Comparison of ENCODE assay signal across 27 mouse cellular contexts in genomic region chr14:34225986-34226385, GRCm38 (mm10). TPM values are rescaled to one million over a fixed set of nuclear protein-coding genes. Genes with fewer than 3 reads are reported as not detected.
DNase-seq lines count a peak whose midpoint lies in the region; ATAC-seq lines count a peak whose summit lies in the region.
"Had no signal": no experiment of that assay in that cellular context is flagged by ENCODE, and none has a peak within 500 bp of the region (broad histone marks: within the 10 kb centered on the region; RNA-seq: fewer than 3 reads in every experiment).

No protein-coding gene starts in this region.

- peaks cover 18% of the 10 kb centered on the region for H3K4me1 ChIP-seq in heart, embryonic 12.5 days (replicated peaks)
- H3K4me1 ChIP-seq in midbrain, embryonic 11.5 days (ENCODE audit: control insufficient read depth, insufficient read depth, low read length): no peaks in the 10 kb centered on the region
- H3K4me1 ChIP-seq in midbrain, embryonic 10.5 days: no peaks in the 10 kb centered on the region
- H3K4me1 ChIP-seq: embryonic facial prominence, embryonic 15.5 days; forebrain, embryonic 12.5 days had no signal

- no peak overlapping the region for H3K4me2 ChIP-seq in heart, embryonic 12.5 days
- no peak overlapping the region for H3K4me2 ChIP-seq in midbrain, embryonic 11.5 days
- H3K4me2 ChIP-seq: embryonic facial prominence, embryonic 13.5 days; embryonic facial prominence, embryonic 15.5 days; forebrain, embryonic 12.5 days had no signal

- H3K9me3 ChIP-seq in heart, embryonic 12.5 days (replicated peaks): no peaks in the 10 kb centered on the region
- no peaks in the 10 kb centered on the region for H3K9me3 ChIP-seq in midbrain, embryonic 11.5 days (ENCODE audit: control insufficient read depth, low read length)
- H3K9me3 ChIP-seq in midbrain, embryonic 10.5 days (replicated peaks): no peaks in the 10 kb centered on the region
- H3K9me3 ChIP-seq: embryonic facial prominence, embryonic 13.5 days; embryonic facial prominence, embryonic 15.5 days; forebrain, embryonic 10.5 days; forebrain, embryonic 12.5 days; G1E had no signal

- WGBS in heart, embryonic 12.5 days: 82% methylated on average over 9 of the region's 9 CpGs
- 89% methylated on average over 9 of the region's 9 CpGs for WGBS in midbrain, embryonic 11.5 days
- WGBS in midbrain, embryonic 10.5 days: 83% methylated on average over 9 of the region's 9 CpGs

- no peak overlapping the region for H3K9ac ChIP-seq in heart, embryonic 12.5 days
- H3K9ac ChIP-seq in midbrain, embryonic 11.5 days (ENCODE audit: low read length): no peak overlapping the region
- H3K9ac ChIP-seq: embryonic facial prominence, embryonic 13.5 days; embryonic facial prominence, embryonic 15.5 days; forebrain, embryonic 12.5 days had no signal

- ATAC-seq in heart, embryonic 12.5 days (ENCODE audit: insufficient number of reproducible peaks, low FRiP score): no peak
- ATAC-seq in midbrain, embryonic 11.5 days (ENCODE audit: low FRiP score): no peak
- ATAC-seq: activated CD4-positive, CD25-positive, alpha-beta regulatory T cell, adult 4 months; CD4-positive, CD25-positive, alpha-beta regulatory T cell, adult 4 months; forebrain, embryonic 14.5 days; forebrain, embryonic 16.5 days; Patski had no signal

- peak; percentile 84 for DNase-seq in heart, adult 11 months
- peak; percentile 19 for DNase-seq in midbrain, embryonic 11.5 days (ENCODE audit: low spot score, missing footprints)
- no peak for DNase-seq in midbrain, embryonic 10.5 days (ENCODE audit: low spot score)
- no peak for DNase-seq in adrenal gland, adult 18-20 months (ENCODE audit: low spot score in 2 of 2)
- DNase-seq: adrenal gland, adult 2 months; adrenal gland, postnatal 25 days; B cell, adult 2 months; cerebellum, adult 11 months; cerebellum, adult 18-20 months; cerebellum, adult 8-10 months; cerebellum, postnatal 36 days; embryo, embryonic 11 days had no signal

- H3K27ac ChIP-seq in heart, embryonic 12.5 days (ENCODE audit: poor library complexity, severe bottlenecking): no peak overlapping the region
- H3K27ac ChIP-seq in midbrain, embryonic 11.5 days (ENCODE audit: low read depth, low read length): no peak overlapping the region
- no peak overlapping the region for H3K27ac ChIP-seq in midbrain, embryonic 10.5 days (replicated peaks)
- H3K27ac ChIP-seq: embryonic facial prominence, embryonic 13.5 days; embryonic facial prominence, embryonic 15.5 days; forebrain, embryonic 10.5 days; forebrain, embryonic 12.5 days had no signal

- peaks cover 20% of the 10 kb centered on the region for H3K27me3 ChIP-seq in heart, embryonic 12.5 days (replicated peaks)
- H3K27me3 ChIP-seq in midbrain, embryonic 11.5 days (ENCODE audit: control insufficient read depth, insufficient read depth, low read length): peaks cover 2% of the 10 kb centered on the region
- H3K27me3 ChIP-seq in midbrain, embryonic 10.5 days (ENCODE audit: low read depth, poor library complexity, severe bottlenecking): peaks cover 10% of the 10 kb centered on the region
- H3K27me3 ChIP-seq: CH12.LX, Patski had no signal

- no peak overlapping the region for H3K4me3 ChIP-seq in heart, embryonic 12.5 days
- no peak overlapping the region for H3K4me3 ChIP-seq in midbrain, embryonic 11.5 days (ENCODE audit: low read depth, low read length)
- no peak overlapping the region for H3K4me3 ChIP-seq in midbrain, embryonic 10.5 days
- H3K4me3 ChIP-seq: embryonic facial prominence, embryonic 13.5 days; embryonic facial prominence, embryonic 15.5 days; erythroblast, embryonic 14.5 days; forebrain, embryonic 10.5 days; forebrain, embryonic 12.5 days had no signal

- H3K36me3 ChIP-seq in heart, embryonic 12.5 days: no peaks in the 10 kb centered on the region
- H3K36me3 ChIP-seq in midbrain, embryonic 11.5 days (ENCODE audit: control insufficient read depth, insufficient read depth, low read length): no peaks in the 10 kb centered on the region
- H3K36me3 ChIP-seq in midbrain, embryonic 10.5 days: no peaks in the 10 kb centered on the region
- H3K36me3 ChIP-seq: embryonic facial prominence, embryonic 13.5 days; embryonic facial prominence, embryonic 15.5 days; forebrain, embryonic 10.5 days; forebrain, embryonic 12.5 days; G1E had no signal

RNA-seq across cellular contexts. Expression of gene Syt15, which starts 6.6 kb away (rescaled TPM):
- 0.26 and 0.72 TPM in 2 replicates for polyA plus RNA-seq in heart, embryonic 12.5 days (2016; fragmentation: Nextera tagmentation; extraction: Ambion mirVana)
- 0.10 and 0.11 TPM in 2 replicates for polyA plus RNA-seq in midbrain, embryonic 11.5 days (2014; fragmentation: Nextera tagmentation; extraction: Ambion mirVana)
- 0.11 and 0.37 TPM in 2 replicates for polyA plus RNA-seq in midbrain, embryonic 10.5 days (2016; fragmentation: Nextera tagmentation; extraction: Ambion mirVana)
- total RNA-seq in adrenal gland, adult 18-20 months (2021): under 1 TPM; 0.16 to 0.27 TPM
- total RNA-seq: CH12.LX; common myeloid progenitor, adult 5-6 weeks had no signal
- polyA plus RNA-seq: embryonic facial prominence, embryonic 11.5 days; erythroblast, embryonic 14.5 days; G1E had no signal

RNA-seq across cellular contexts. Expression of gene Gprin2, which starts 24.5 kb away (rescaled TPM):
- polyA plus RNA-seq in heart, embryonic 12.5 days (2016; fragmentation: Nextera tagmentation; extraction: Ambion mirVana): 0.27 and 0.80 TPM in 2 replicates
- polyA plus RNA-seq in midbrain, embryonic 11.5 days (2014; fragmentation: Nextera tagmentation; extraction: Ambion mirVana): 0.39 and 0.60 TPM in 2 replicates
- polyA plus RNA-seq in midbrain, embryonic 10.5 days (2016; fragmentation: Nextera tagmentation; extraction: Ambion mirVana): 0.35 and 1.9 TPM in 2 replicates
- 1 to 10 TPM in 1 of 2 experiments, under 1 TPM in 1; 0.83 to 1.3 TPM for total RNA-seq in adrenal gland, adult 18-20 months (2021)
- total RNA-seq: common myeloid progenitor, adult 5-6 weeks had no signal
- polyA plus RNA-seq: activated CD4-positive, CD25-positive, alpha-beta regulatory T cell, adult 4 months; erythroblast, embryonic 14.5 days; G1E had no signal

Comparison
In these comparisons a context has a peak if more than half of its experiments do, and no peak if none do; other contexts are left out.
1. DNase-seq: peak in heart, adult 11 months (single experiment) and midbrain, embryonic 11.5 days (single experiment); none in midbrain, embryonic 10.5 days (single experiment) and adrenal gland, adult 18-20 months (0 of 2).